Mouse (Mus musculus) intestine, embryonic 16.5 days (tissue): ENCODE data around the gene Dtx1. TPM values are rescaled to one million over a fixed set of nuclear protein-coding genes. Genes with fewer than 3 reads are reported as not detected.

Experiments
- ATAC-seq: fragments of 200-750 bp; cut with Nextera tagmentation; 2 replicates; pipeline ENCODE4 v1.8.0; 2017; ENCODE audit warnings: moderate TSS enrichment, moderate library complexity
- H3K27ac ChIP-seq: fragments of 300-500 bp; sonication (generic); 2 replicates; pipeline ENCODE4 v1.5.1; 2014; ENCODE audit warnings: mild to moderate bottlenecking, low read length
- H3K27me3 ChIP-seq: fragments of 300-500 bp; sonication (generic); replicated peaks from 2 replicates; pipeline ENCODE4 v1.6.1; 2014; ENCODE audit warnings: low read length, control low read depth, mixed read lengths; ENCODE audit not compliant: control insufficient read depth, insufficient read depth
- H3K36me3 ChIP-seq: fragments of 300-500 bp; sonication (generic); 2 replicates; pipeline ENCODE4 v1.6.1; 2014; ENCODE audit warnings: low read length, control low read depth; ENCODE audit not compliant: control insufficient read depth, insufficient read depth
- H3K4me1 ChIP-seq: fragments of 300-500 bp; sonication (generic); 2 replicates; pipeline ENCODE4 v1.6.1; 2014; ENCODE audit warnings: low read length, control low read depth, mixed read lengths; ENCODE audit not compliant: control insufficient read depth, insufficient read depth
- H3K4me2 ChIP-seq: fragments of 300-500 bp; sonication (generic); 2 replicates; pipeline ENCODE4 v1.6.1; 2014; ENCODE audit warnings: low read depth, low read length, control low read depth
- H3K4me3 ChIP-seq: fragments of 300-500 bp; sonication (generic); 2 replicates; pipeline ENCODE4 v1.5.1; 2014; ENCODE audit warnings: mild to moderate bottlenecking, low read length
- H3K9ac ChIP-seq: fragments of 300-500 bp; sonication (generic); 2 replicates; pipeline ENCODE4 v1.6.1; 2014; ENCODE audit warnings: low read depth, low read length
- H3K9me3 ChIP-seq: fragments of 300-500 bp; sonication (generic); 2 replicates; pipeline ENCODE4 v1.6.1; 2016; ENCODE audit warnings: low read length, control low read depth; ENCODE audit not compliant: control insufficient read depth
- WGBS: fragments of 180-500 bp; shearing (Covaris S2); extraction: QIAGEN DNeasy Blood & Tissue Kit; methylation state at CpG from one replicate; pipeline ENCODE4 v1.1.7; 2014; 5-methylcytosine and 5-hydroxymethylcytosine counted together
- polyA plus RNA-seq: library from polyadenylated mRNA; unstranded; fragments of >200 nt; fragmentation: Nextera tagmentation; extraction: Ambion mirVana; gene quantifications from 2 replicates; pipeline ENCODE4 v1.2.1, GENCODE M21; 2015

Dtx1 gene
- polyA plus RNA-seq: 2.2 and 3.0 TPM in 2 replicates

GRCm38 (mm10) chr5:120711827-120712226 lies at the start of gene Dtx1:
Dtx1 (minus strand) TSS chr5:120711927.
- H3K4me1 ChIP-seq: peaks cover 9% of the 10 kb centered on the region
- H3K27me3 ChIP-seq: peaks cover 51% of the 10 kb centered on the region
- peak within 1 kb of the TSS; percentile 65 for H3K9ac ChIP-seq
- no peak within 1 kb of the TSS for H3K27ac ChIP-seq
- no peaks in the 10 kb centered on the region for H3K9me3 ChIP-seq
- peak within 1 kb of the TSS; percentile 68 for H3K4me2 ChIP-seq
- 34% methylated on average over 3 of the region's 3 CpGs for WGBS
- H3K4me3 ChIP-seq: peak within 1 kb of the TSS; percentile 51
- ATAC-seq: no peak
- H3K36me3 ChIP-seq: no peaks in the 10 kb centered on the region

- Histone ChIP-seq H3K27ac (no peak overlapping the region), H3K4me3 (no peak overlapping the region), H3K9me3 (no peaks in the 10 kb centered on the region), H3K4me1 (no peaks in the 10 kb centered on the region), H3K27me3 (no peaks in the 10 kb centered on the region), H3K4me2 (no peak overlapping the region), H3K9ac (no peak overlapping the region), H3K36me3 (no peaks in the 10 kb centered on the region)
- no peak for ATAC-seq
- WGBS: 85% methylated on average over 4 of the region's 4 CpGs
Measured at GRCm38 (mm10) chr5:120754215-120754614, 42.5 kb upstream of the Dtx1 start.

GRCm38 (mm10) chr5:120752786-120753185 lies 41.1 kb upstream of the Dtx1 start:
- H3K4me3 ChIP-seq: no peak overlapping the region
- no peak for ATAC-seq
- no peaks in the 10 kb centered on the region for H3K27me3 ChIP-seq
- H3K27ac ChIP-seq: no peak overlapping the region
- no peaks in the 10 kb centered on the region for H3K36me3 ChIP-seq
- no peak overlapping the region for H3K4me2 ChIP-seq
- no peaks in the 10 kb centered on the region for H3K9me3 ChIP-seq
- WGBS: 70% methylated on average over 3 of the region's 3 CpGs
- H3K4me1 ChIP-seq: no peaks in the 10 kb centered on the region
- no peak overlapping the region for H3K9ac ChIP-seq

- H3K9me3 ChIP-seq: no peaks in the 10 kb centered on the region
- H3K4me2 ChIP-seq: no peak overlapping the region
- H3K36me3 ChIP-seq: no peaks in the 10 kb centered on the region
- no peak overlapping the region for H3K27ac ChIP-seq
- no peaks in the 10 kb centered on the region for H3K4me1 ChIP-seq
- no peaks in the 10 kb centered on the region for H3K27me3 ChIP-seq
- no peak overlapping the region for H3K4me3 ChIP-seq
- 74% methylated on average over 3 of the region's 3 CpGs for WGBS
- ATAC-seq: no peak
- H3K9ac ChIP-seq: no peak overlapping the region
Measured at GRCm38 (mm10) chr5:120751206-120751605, 39.5 kb upstream of the Dtx1 start.

- no peaks in the 10 kb centered on the region for H3K36me3 ChIP-seq
- ATAC-seq: no peak
- no peak within 1 kb of the TSS for H3K27ac ChIP-seq
- 47% methylated on average over 5 of the region's 5 CpGs for WGBS
- 0 out of 2 replicates have a peak within 1 kb of the TSS, but pooled peaks have one; percentile 14 for H3K9ac ChIP-seq
- H3K27me3 ChIP-seq: no peaks in the 10 kb centered on the region
- H3K4me3 ChIP-seq: no peak within 1 kb of the TSS
- no peak within 1 kb of the TSS for H3K4me2 ChIP-seq
- H3K9me3 ChIP-seq: no peaks in the 10 kb centered on the region
- no peaks in the 10 kb centered on the region for H3K4me1 ChIP-seq
Measured at GRCm38 (mm10) chr5:120749688-120750087, 38.0 kb upstream of the Dtx1 start, which contains the start of gene Oas2. Oas2 (minus strand) TSS chr5:120749853.

- Histone ChIP-seq H3K27me3 (no peaks in the 10 kb centered on the region), H3K36me3 (no peaks in the 10 kb centered on the region), H3K4me3 (no peak overlapping the region), H3K4me1 (no peaks in the 10 kb centered on the region), H3K27ac (no peak overlapping the region), H3K9me3 (no peaks in the 10 kb centered on the region), H3K4me2 (no peak overlapping the region), H3K9ac (no peak overlapping the region)
- ATAC-seq: no peak
- WGBS: 10% methylated on average over 5 of the region's 5 CpGs
Measured at GRCm38 (mm10) chr5:120746451-120746850, 34.7 kb upstream of the Dtx1 start.

- WGBS: 27% methylated on average over 4 of the region's 4 CpGs
Measured at GRCm38 (mm10) chr5:120742125-120742524, 30.4 kb upstream of the Dtx1 start.

GRCm38 (mm10) chr5:120734380-120734990 lies 22.8 kb upstream of the Dtx1 start:
- H3K4me3 ChIP-seq: no peak overlapping the region
- H3K27ac ChIP-seq: no peak overlapping the region
- no peak for ATAC-seq
- WGBS: 73% methylated on average over 14 of the region's 14 CpGs
- no peak overlapping the region for H3K4me2 ChIP-seq
- H3K36me3 ChIP-seq: no peaks in the 10 kb centered on the region
- H3K27me3 ChIP-seq: no peaks in the 10 kb centered on the region
- no peak overlapping the region for H3K9ac ChIP-seq
- no peaks in the 10 kb centered on the region for H3K9me3 ChIP-seq
- H3K4me1 ChIP-seq: no peaks in the 10 kb centered on the region

More at GRCm38 (mm10) chr5:120742125-120742524, 30.4 kb upstream of the Dtx1 start:
- Histone ChIP-seq H3K27ac (no peak overlapping the region), H3K9ac (no peak overlapping the region), H3K4me3 (no peak overlapping the region), H3K9me3 (no peaks in the 10 kb centered on the region), H3K36me3 (no peaks in the 10 kb centered on the region), H3K4me1 (no peaks in the 10 kb centered on the region), H3K4me2 (no peak overlapping the region), H3K27me3 (no peaks in the 10 kb centered on the region)
- no peak for ATAC-seq

- no peak overlapping the region for H3K27ac ChIP-seq
- 92% methylated on average over 3 of the region's 3 CpGs for WGBS
Measured at GRCm38 (mm10) chr5:120733696-120734095, 22.0 kb upstream of the Dtx1 start.

GRCm38 (mm10) chr5:120732740-120733139 lies 21.0 kb upstream of the Dtx1 start:
- ATAC-seq: no peak
- no peak overlapping the region for H3K4me3 ChIP-seq
- H3K9me3 ChIP-seq: no peaks in the 10 kb centered on the region
- no peaks in the 10 kb centered on the region for H3K36me3 ChIP-seq
- no peaks in the 10 kb centered on the region for H3K4me1 ChIP-seq
- no peaks in the 10 kb centered on the region for H3K27me3 ChIP-seq
- H3K27ac ChIP-seq: no peak overlapping the region
- no peak overlapping the region for H3K4me2 ChIP-seq
- 63% methylated on average over 1 of the region's 1 CpGs for WGBS
- no peak overlapping the region for H3K9ac ChIP-seq

More at GRCm38 (mm10) chr5:120733696-120734095, 22.0 kb upstream of the Dtx1 start:
- no peak overlapping the region for H3K4me3 ChIP-seq
- no peak overlapping the region for H3K9ac ChIP-seq
- no peaks in the 10 kb centered on the region for H3K27me3 ChIP-seq
- ATAC-seq: no peak
- no peaks in the 10 kb centered on the region for H3K9me3 ChIP-seq
- H3K4me2 ChIP-seq: no peak overlapping the region
- no peaks in the 10 kb centered on the region for H3K4me1 ChIP-seq
- H3K36me3 ChIP-seq: no peaks in the 10 kb centered on the region
